Comparison of ENCODE assay signal across 22 mouse cellular contexts in the genomic region with DNA sequence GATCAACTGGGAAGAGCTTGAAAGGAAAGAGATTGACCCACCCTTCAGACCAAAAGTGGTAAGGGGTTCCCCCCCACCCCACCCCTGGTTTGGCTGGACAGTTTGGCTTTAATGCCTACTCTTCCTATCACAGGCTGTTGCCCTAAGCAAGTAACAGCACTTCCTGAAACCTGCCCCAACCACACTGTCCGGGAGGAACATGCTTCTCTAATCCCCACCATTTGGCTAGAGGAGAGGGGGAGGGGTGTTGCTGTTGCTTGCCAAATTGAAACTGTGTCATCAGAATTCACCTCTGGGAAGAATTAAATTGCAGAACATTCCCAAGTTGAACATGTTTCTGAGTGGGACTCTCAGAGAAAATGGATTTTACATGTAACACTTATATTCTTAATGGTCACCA.
DNase-seq lines count a peak whose midpoint lies in the region; ATAC-seq and TF ChIP-seq lines count a peak whose summit lies in the region.
"Had no signal": no experiment of that assay in that cellular context is flagged by ENCODE, and none has a peak within 500 bp of the region (broad histone marks: within the 10 kb centered on the region; RNA-seq: fewer than 3 reads in every experiment).

No protein-coding gene starts in this region.

- ATAC-seq in lung, postnatal 0 days: no peak
- ATAC-seq in megakaryocyte progenitor cell, adult 5-6 weeks (replicated peaks; ENCODE audit: poor library complexity): peak; percentile 67
- ATAC-seq in midbrain, embryonic 15.5 days (replicated peaks): no peak
- ATAC-seq: CD4-positive, CD25-positive, alpha-beta regulatory T cell, adult 4 months; forebrain, embryonic 14.5 days; hindbrain, embryonic 16.5 days; intestine, embryonic 15.5 days had no signal

- no peak for TF ChIP-seq CTCF in lung, postnatal 0 days (IDR thresholded peaks at IDR 0.05)

- no peaks in the 10 kb centered on the region for H3K36me3 ChIP-seq in lung, postnatal 0 days (ENCODE audit: insufficient read depth, low read length)
- no peaks in the 10 kb centered on the region for H3K36me3 ChIP-seq in midbrain, embryonic 15.5 days (replicated peaks)
- H3K36me3 ChIP-seq: hindbrain, embryonic 10.5 days; hindbrain, embryonic 13.5 days; intestine, embryonic 15.5 days had no signal

- H3K9me3 ChIP-seq in lung, postnatal 0 days (ENCODE audit: low read length): no peaks in the 10 kb centered on the region
- H3K9me3 ChIP-seq in midbrain, embryonic 15.5 days: no peaks in the 10 kb centered on the region
- H3K9me3 ChIP-seq: hindbrain, embryonic 10.5 days; hindbrain, embryonic 13.5 days; intestine, embryonic 15.5 days had no signal

- TF ChIP-seq EP300 in lung, postnatal 0 days (IDR thresholded peaks at IDR 0.05): no peak

- no peaks in the 10 kb centered on the region for H3K27me3 ChIP-seq in lung, postnatal 0 days (replicated peaks; ENCODE audit: insufficient read depth, low read length)
- no peaks in the 10 kb centered on the region for H3K27me3 ChIP-seq in midbrain, embryonic 15.5 days (replicated peaks)
- H3K27me3 ChIP-seq: hindbrain, embryonic 13.5 days; intestine, embryonic 15.5 days had no signal

- no peak overlapping the region for H3K9ac ChIP-seq in lung, postnatal 0 days (replicated peaks; ENCODE audit: low read depth)
- H3K9ac ChIP-seq in midbrain, embryonic 15.5 days: no peak overlapping the region
- H3K9ac ChIP-seq: forebrain, postnatal 0 days; hindbrain, embryonic 13.5 days; intestine, embryonic 15.5 days had no signal

- H3K4me1 ChIP-seq in lung, postnatal 0 days (ENCODE audit: insufficient read depth, low read depth, low read length): no peaks in the 10 kb centered on the region
- no peaks in the 10 kb centered on the region for H3K4me1 ChIP-seq in midbrain, embryonic 15.5 days
- H3K4me1 ChIP-seq: hindbrain, embryonic 10.5 days; hindbrain, embryonic 13.5 days; intestine, embryonic 15.5 days had no signal

- DNase-seq in lung, postnatal 0 days (ENCODE audit: low spot score): peak; percentile 12
- no peak for DNase-seq in lung, postnatal 25 days (ENCODE audit: low spot score)
- peak; percentile 51 for DNase-seq in gonadal fat pad, adult 2 months (ENCODE audit: low read depth)
- no peak for DNase-seq in urinary bladder, postnatal 10 days (ENCODE audit: low spot score)
- DNase-seq: adrenal gland, adult 2 months; adrenal gland, postnatal 14 days; cerebellum, adult 11-12 months; cerebellum, adult 8-10 months; cerebellum, postnatal 10 days; cerebellum, postnatal 36 days; forebrain, postnatal 0 days; gastrocnemius, postnatal 25 days; heart, adult 18-20 months had no signal

- WGBS in lung, postnatal 0 days: 36% methylated on average over 1 of the region's 1 CpGs
- 21% methylated on average over 1 of the region's 1 CpGs for WGBS in midbrain, embryonic 15.5 days

- H3K27ac ChIP-seq in lung, postnatal 0 days (ENCODE audit: low read length): no peak overlapping the region
- no peak overlapping the region for H3K27ac ChIP-seq in midbrain, embryonic 15.5 days
- H3K27ac ChIP-seq: hindbrain, embryonic 10.5 days; hindbrain, embryonic 13.5 days; intestine, embryonic 15.5 days had no signal

- H3K4me3 ChIP-seq in lung, postnatal 0 days (ENCODE audit: low read depth, low read length): no peak overlapping the region
- no peak overlapping the region for H3K4me3 ChIP-seq in midbrain, embryonic 15.5 days
- H3K4me3 ChIP-seq: hindbrain, embryonic 10.5 days; hindbrain, embryonic 13.5 days; intestine, embryonic 15.5 days had no signal

- H3K4me2 ChIP-seq in lung, postnatal 0 days (replicated peaks; ENCODE audit: low read depth, low read length): no peak overlapping the region
- H3K4me2 ChIP-seq in midbrain, embryonic 15.5 days: no peak overlapping the region
- H3K4me2 ChIP-seq: heart, embryonic 11.5 days; hindbrain, embryonic 13.5 days; intestine, embryonic 15.5 days had no signal

Comparison
In these comparisons a context has a peak if more than half of its experiments do, and no peak if none do; other contexts are left out.
1. DNase-seq: peak in lung, postnatal 0 days (single experiment) and gonadal fat pad, adult 2 months (single experiment); none in lung, postnatal 25 days (single experiment) and urinary bladder, postnatal 10 days (single experiment).